Mouse (Mus musculus): Measurements from ENCODE around the gene Sit1.

DNA sequence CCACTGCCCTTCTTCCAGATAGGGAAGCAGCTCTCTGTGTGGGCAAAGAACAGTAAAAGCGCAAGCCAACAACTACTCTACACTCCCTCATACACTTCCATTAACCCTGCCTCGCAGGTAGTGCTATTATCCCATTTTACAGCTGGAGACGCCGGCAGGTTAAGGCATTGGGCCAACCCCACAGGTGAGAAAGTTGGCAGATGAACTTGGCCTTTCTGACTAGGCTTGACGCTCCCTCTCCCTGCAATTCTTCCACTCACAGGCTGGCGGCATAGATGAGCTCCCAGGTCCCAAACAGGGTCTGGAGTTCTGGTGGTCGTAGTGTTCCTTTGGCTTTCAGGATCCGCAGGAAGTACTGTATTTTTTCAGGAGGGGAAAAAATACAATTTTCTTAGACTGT lies 15.4 kb upstream of the Sit1 start:
- TF ChIP-seq POLR2A (IDR thresholded peaks at IDR 0.05; ENCODE audit: borderline replicate concordance, control insufficient read depth, low read depth, low read length) (no peak), CTCF (IDR thresholded peaks at IDR 0.05; ENCODE audit: control insufficient read depth, insufficient read depth, low read length) (peak; percentile 39; the same call in 1 of the 2 replicates)
